In the genomic region with DNA sequence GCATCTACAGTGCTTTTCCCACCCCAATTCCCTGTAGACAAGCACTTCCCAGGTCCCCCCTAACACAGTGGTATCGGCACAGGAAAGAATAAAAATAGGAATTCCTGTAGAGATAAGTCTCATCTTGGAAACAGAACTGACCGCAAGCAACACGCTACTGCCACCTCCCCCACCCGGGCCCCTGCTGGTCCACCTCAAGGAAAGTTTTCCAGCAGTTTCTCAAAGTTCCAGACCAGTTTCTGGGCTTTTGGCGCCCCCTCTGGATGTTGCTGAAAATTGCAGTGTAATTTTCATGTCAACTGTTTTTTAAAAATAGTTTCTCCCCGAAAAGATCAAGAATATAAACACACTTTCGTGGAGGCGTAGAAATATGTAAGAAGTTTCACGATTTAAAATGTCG, we compare ENCODE assay signal across 8 mouse cellular contexts. TPM values are rescaled to one million over a fixed set of nuclear protein-coding genes. Genes with fewer than 3 reads are reported as not detected.
DNase-seq lines count a peak whose midpoint lies in the region; ATAC-seq and TF ChIP-seq lines count a peak whose summit lies in the region.

No protein-coding gene starts in this region.

- H3K27ac ChIP-seq in embryonic facial prominence, embryonic 15.5 days (replicated peaks), result no peak overlapping the region
- no peak overlapping the region for H3K27ac ChIP-seq in hindbrain, postnatal 0 days
- no peak overlapping the region for H3K27ac ChIP-seq in lung, postnatal 0 days (ENCODE audit: low read length)

- TF ChIP-seq EP300 in lung, postnatal 0 days (IDR thresholded peaks at IDR 0.05), result no peak

- no peaks in the 10 kb centered on the region for H3K36me3 ChIP-seq in embryonic facial prominence, embryonic 15.5 days
- H3K36me3 ChIP-seq in hindbrain, postnatal 0 days (ENCODE audit: insufficient read depth, low read length), result no peaks in the 10 kb centered on the region
- H3K36me3 ChIP-seq in lung, postnatal 0 days (ENCODE audit: insufficient read depth, low read length), result no peaks in the 10 kb centered on the region

- 2% methylated on average over 10 of the region's 10 CpGs for WGBS in embryonic facial prominence, embryonic 15.5 days
- under 1% methylated on average over 10 of the region's 10 CpGs for WGBS in hindbrain, postnatal 0 days
- under 1% methylated on average over 10 of the region's 10 CpGs for WGBS in lung, postnatal 0 days

- H3K4me2 ChIP-seq in embryonic facial prominence, embryonic 15.5 days (replicated peaks), result peak overlapping the region; percentile 15
- peak overlapping the region; percentile 94; the same call in 1 of the 2 replicates for H3K4me2 ChIP-seq in hindbrain, postnatal 0 days (ENCODE audit: low read depth, low read length)
- no peak overlapping the region for H3K4me2 ChIP-seq in lung, postnatal 0 days (replicated peaks; ENCODE audit: low read depth, low read length)

- H3K9ac ChIP-seq in embryonic facial prominence, embryonic 15.5 days, result no peak overlapping the region
- H3K9ac ChIP-seq in hindbrain, postnatal 0 days (replicated peaks; ENCODE audit: low read length), result no peak overlapping the region
- no peak overlapping the region for H3K9ac ChIP-seq in lung, postnatal 0 days (replicated peaks; ENCODE audit: low read depth)

- no peaks in the 10 kb centered on the region for H3K9me3 ChIP-seq in embryonic facial prominence, embryonic 15.5 days (replicated peaks)
- H3K9me3 ChIP-seq in hindbrain, postnatal 0 days (ENCODE audit: low read length), result no peaks in the 10 kb centered on the region
- no peaks in the 10 kb centered on the region for H3K9me3 ChIP-seq in lung, postnatal 0 days (ENCODE audit: low read length)

- peaks cover 54% of the 10 kb centered on the region for H3K4me1 ChIP-seq in embryonic facial prominence, embryonic 15.5 days
- 0 out of 2 replicates have a peak, but pooled peaks cover 6% of the 10 kb centered on the region for H3K4me1 ChIP-seq in hindbrain, postnatal 0 days (ENCODE audit: insufficient read depth, low read length)
- peaks cover 7% of the 10 kb centered on the region; the same call in 1 of the 2 replicates for H3K4me1 ChIP-seq in lung, postnatal 0 days (ENCODE audit: insufficient read depth, low read depth, low read length)

- TF ChIP-seq CTCF in hindbrain, postnatal 0 days (IDR thresholded peaks at IDR 0.05; ENCODE audit: low read depth), result peak; percentile 78
- TF ChIP-seq CTCF in lung, postnatal 0 days (IDR thresholded peaks at IDR 0.05), result peak; percentile 78

- peaks cover 37% of the 10 kb centered on the region for H3K27me3 ChIP-seq in embryonic facial prominence, embryonic 15.5 days
- no peaks in the 10 kb centered on the region for H3K27me3 ChIP-seq in hindbrain, postnatal 0 days (ENCODE audit: insufficient read depth, low read length)
- H3K27me3 ChIP-seq in lung, postnatal 0 days (replicated peaks; ENCODE audit: insufficient read depth, low read length), result 0 out of 2 replicates have a peak, but pooled peaks cover 9% of the 10 kb centered on the region

- no peak overlapping the region for H3K4me3 ChIP-seq in embryonic facial prominence, embryonic 15.5 days (replicated peaks)
- H3K4me3 ChIP-seq in hindbrain, postnatal 0 days (ENCODE audit: low read length), result no peak overlapping the region
- H3K4me3 ChIP-seq in lung, postnatal 0 days (ENCODE audit: low read depth, low read length), result no peak overlapping the region

- no peak for ATAC-seq in embryonic facial prominence, embryonic 15.5 days (ENCODE audit: insufficient number of reproducible peaks, low FRiP score, low TSS enrichment, low read depth)
- no peak for ATAC-seq in hindbrain, postnatal 0 days
- no peak for ATAC-seq in lung, postnatal 0 days
- ATAC-seq in megakaryocyte-erythroid progenitor cell, adult 5-6 weeks (replicated peaks; ENCODE audit: low FRiP score, low TSS enrichment, poor library complexity, severe bottlenecking), result no peak

- peak; percentile 35 for DNase-seq in layer of hippocampus, adult 11-12 months (ENCODE audit: low spot score)
- DNase-seq in layer of hippocampus, adult 9-10 months (ENCODE audit: low spot score), result no peak
- peak; percentile 46 for DNase-seq in R1 (ENCODE audit: low read depth, low spot score)
- peak; percentile 78 for DNase-seq in hindbrain, postnatal 0 days (ENCODE audit: low spot score)
- DNase-seq in lung, postnatal 0 days (ENCODE audit: low spot score), result peak; percentile 62
- no peak for DNase-seq in natural killer cell, adult 2 months (ENCODE audit: low spot score in 2 of 2)

RNA-seq across cellular contexts. Expression of gene Sox9, which starts 2.3 kb away (rescaled TPM):
- polyA plus RNA-seq in embryonic facial prominence, embryonic 15.5 days (2015; fragmentation: Nextera tagmentation; extraction: Ambion mirVana), result 45.3 and 60.0 TPM in 2 replicates
- total RNA-seq in hindbrain, postnatal 0 days (2014; rRNA removed), result 11.7 and 16.7 TPM in 2 replicates
- 45.5 and 47.9 TPM in 2 replicates for polyA plus RNA-seq in hindbrain, postnatal 0 days (2015; fragmentation: Nextera tagmentation; extraction: Ambion mirVana)
- polyA plus RNA-seq in lung, postnatal 0 days (2015; fragmentation: Nextera tagmentation; extraction: Ambion mirVana), result 8.5 and 9.0 TPM in 2 replicates
- total RNA-seq in megakaryocyte-erythroid progenitor cell, adult 5-6 weeks (2014; fragmentation: Nextera tagmentation), result not detected in 2 replicates
- not detected in 2 replicates for total RNA-seq in megakaryocyte-erythroid progenitor cell, adult 5-6 weeks (2017)

Comparison
In these comparisons a context has a peak if more than half of its experiments do, and no peak if none do; other contexts are left out.
1. DNase-seq: peak in layer of hippocampus, adult 11-12 months (single experiment), R1 (single experiment), hindbrain, postnatal 0 days (single experiment) and lung, postnatal 0 days (single experiment); none in layer of hippocampus, adult 9-10 months (single experiment) and natural killer cell, adult 2 months (0 of 2).